Mouse (Mus musculus) MEL (cell line): ENCODE measurements around the gene Ecel1. TPM values are rescaled to one million over a fixed set of nuclear protein-coding genes. Genes with fewer than 3 reads are reported as not detected.

Experiments used
- DNase-seq: peaks from one replicate; pipeline ENCODE4 v3.0.0; 2011; ENCODE audit warnings: low read depth, low spot score
- H3K27ac ChIP-seq: 2 replicates; pipeline ENCODE4 v1.5.1; 2012; ENCODE audit warnings: low read depth, mild to moderate bottlenecking, control low read depth, low read length, moderate library complexity; ENCODE audit not compliant: control insufficient read depth
- H3K27me3 ChIP-seq, 2 experiments: fragments of 150-350 bp in 1 of 2; sonication (generic) in 1 of 2; 2 replicates each; pipeline ENCODE4 v1.6.1; 2012; ENCODE audit warnings: low read length in 2 of 2, mild to moderate bottlenecking in 2 of 2, improper control_type of control experiment in 1 of 2, moderate library complexity in 1 of 2; ENCODE audit not compliant: insufficient read depth in 2 of 2, control insufficient read depth in 1 of 2
- H3K36me3 ChIP-seq, 2 experiments: 2 replicates each; pipeline ENCODE4 v1.6.1; 2012 to 2014; ENCODE audit warnings: low read length in 2 of 2, improper control_type of control experiment in 1 of 2, inconsistent platforms in 1 of 2, mild to moderate bottlenecking in 1 of 2; ENCODE audit not compliant: insufficient read depth in 2 of 2, control insufficient read depth in 1 of 2
- H3K4me1 ChIP-seq, 2 experiments: fragments of 150-350 bp in 1 of 2; sonication (generic) in 1 of 2; 2 replicates each; pipeline ENCODE4 v1.6.1; 2012; ENCODE audit warnings: low read length in 2 of 2, improper control_type of control experiment in 1 of 2, mild to moderate bottlenecking in 1 of 2; ENCODE audit not compliant: insufficient read depth in 2 of 2, control insufficient read depth in 1 of 2
- H3K4me3 ChIP-seq, 2 experiments: fragments of 150-350 bp in 1 of 2; sonication (generic) in 1 of 2; 2 replicates each; pipeline ENCODE4 v1.5.1; 2012; ENCODE audit warnings: low read depth in 2 of 2, low read length in 2 of 2, mild to moderate bottlenecking in 2 of 2, moderate library complexity in 2 of 2, control low read depth in 1 of 2, improper control_type of control experiment in 1 of 2; ENCODE audit not compliant: control insufficient read depth in 1 of 2, insufficient read depth in 1 of 2
- H3K79me2 ChIP-seq: 2 replicates; pipeline ENCODE4 v1.6.1; 2012; ENCODE audit warnings: mild to moderate bottlenecking, low read length, moderate library complexity; ENCODE audit not compliant: control insufficient read depth, poor library complexity, insufficient read depth
- H3K9ac ChIP-seq: 2 replicates; pipeline ENCODE4 v1.6.1; 2012; ENCODE audit warnings: low read depth, mild to moderate bottlenecking, control low read depth, low read length, moderate library complexity; ENCODE audit not compliant: control insufficient read depth, poor library complexity, severe bottlenecking
- H3K9me3 ChIP-seq: fragments of 150-350 bp; sonication (generic); replicated peaks from 2 replicates; pipeline ENCODE4 v1.6.1; 2012; ENCODE audit warnings: mild to moderate bottlenecking, low read length, improper control_type of control experiment, moderate library complexity; ENCODE audit not compliant: insufficient read depth
- BHLHE40 ChIP-seq: IDR thresholded peaks from 2 replicates; pipeline ENCODE4 v1.6.1; 2012; ENCODE audit warnings: low read depth, mild to moderate bottlenecking, inconsistent platforms, low read length, improper control_type of control experiment, borderline replicate concordance
- CHD1 ChIP-seq: IDR thresholded peaks from 2 replicates; pipeline ENCODE4 v1.6.1; 2012; ENCODE audit warnings: low read depth, mild to moderate bottlenecking, inconsistent platforms, low read length, improper control_type of control experiment
- CHD2 ChIP-seq: IDR thresholded peaks from 2 replicates; pipeline ENCODE4 v1.6.1; 2011; ENCODE audit warnings: low read length, improper control_type of control experiment
- CTCF ChIP-seq, 3 experiments: IDR thresholded peaks in 2 of 3; conservative IDR thresholded peaks in 1 of 3; 2 replicates each; pipeline ENCODE4 v1.5.1; 2011 to 2012; ENCODE audit warnings: low read length in 3 of 3, low read depth in 2 of 3, mild to moderate bottlenecking in 2 of 3, improper control_type of control experiment in 1 of 3, inconsistent platforms in 1 of 3, mixed read lengths in 1 of 3, moderate library complexity in 1 of 3; ENCODE audit not compliant: control insufficient read depth in 1 of 3, insufficient read depth in 1 of 3, poor library complexity in 1 of 3, severe bottlenecking in 1 of 3
- E2F4 ChIP-seq: IDR thresholded peaks from 2 replicates; pipeline ENCODE4 v1.6.1; 2011; ENCODE audit warnings: low read depth, low read length, improper control_type of control experiment, borderline replicate concordance
- ELF1 ChIP-seq: IDR thresholded peaks from 2 replicates; pipeline ENCODE4 v1.6.1; 2014; ENCODE audit warnings: low read depth, mild to moderate bottlenecking, inconsistent platforms, low read length, improper control_type of control experiment, moderate library complexity
- EP300 ChIP-seq, 2 experiments: IDR thresholded peaks; 2 replicates each; pipeline ENCODE4 v1.6.1; 2011; ENCODE audit warnings: improper control_type of control experiment in 2 of 2, low read length in 2 of 2, low read depth in 1 of 2, mild to moderate bottlenecking in 1 of 2
- ETS1 ChIP-seq: IDR thresholded peaks from 2 replicates; pipeline ENCODE4 v1.6.1; 2012; ENCODE audit warnings: low read depth, mild to moderate bottlenecking, inconsistent platforms, low read length, improper control_type of control experiment, moderate library complexity
- GATA1 ChIP-seq: IDR thresholded peaks from 2 replicates; pipeline ENCODE4 v1.6.1; 2011; ENCODE audit warnings: low read depth, low read length, improper control_type of control experiment
- KAT2A ChIP-seq: conservative IDR thresholded peaks from 2 replicates; pipeline ENCODE4 v1.6.1; 2012; ENCODE audit warnings: low read depth, low read length, improper control_type of control experiment, inconsistent platforms
- MAFK ChIP-seq: IDR thresholded peaks from 2 replicates; pipeline ENCODE4 v1.6.1; 2011; ENCODE audit warnings: low read depth, mild to moderate bottlenecking, low read length, improper control_type of control experiment, borderline replicate concordance
- MAX ChIP-seq: IDR thresholded peaks from 2 replicates; pipeline ENCODE4 v1.6.1; 2011; ENCODE audit warnings: low read length, improper control_type of control experiment
- MAZ ChIP-seq: IDR thresholded peaks from 2 replicates; pipeline ENCODE4 v1.6.1; 2012; ENCODE audit warnings: low read depth, mild to moderate bottlenecking, inconsistent platforms, low read length, improper control_type of control experiment
- MXI1 ChIP-seq: IDR thresholded peaks from 2 replicates; pipeline ENCODE4 v1.6.1; 2011; ENCODE audit warnings: mild to moderate bottlenecking, low read depth, low read length, improper control_type of control experiment
- NELFE ChIP-seq: IDR thresholded peaks from 2 replicates; pipeline ENCODE4 v1.6.1; 2011; ENCODE audit warnings: low read depth, low read length, improper control_type of control experiment
- NRF1 ChIP-seq: IDR thresholded peaks from 2 replicates; pipeline ENCODE4 v1.6.1; 2014; ENCODE audit warnings: low read depth, mild to moderate bottlenecking, inconsistent platforms, low read length, improper control_type of control experiment, moderate library complexity; ENCODE audit not compliant: poor library complexity, insufficient read depth, severe bottlenecking
- POLR2AphosphoS2 ChIP-seq: IDR thresholded peaks from 2 replicates; pipeline ENCODE4 v1.6.1; 2011; ENCODE audit warnings: low read length, improper control_type of control experiment
- POLR2AphosphoS5 ChIP-seq: IDR thresholded peaks from 2 replicates; pipeline ENCODE4 v1.6.1; 2012; ENCODE audit warnings: low read depth, borderline replicate concordance, mild to moderate bottlenecking, inconsistent platforms, low read length, moderate library complexity, mixed read lengths
- RAD21 ChIP-seq: IDR thresholded peaks from 2 replicates; pipeline ENCODE4 v1.6.1; 2011; ENCODE audit warnings: mild to moderate bottlenecking, low read depth, low read length, improper control_type of control experiment
- RCOR1 ChIP-seq: IDR thresholded peaks from 2 replicates; pipeline ENCODE4 v1.6.1; 2012; ENCODE audit warnings: low read depth, mild to moderate bottlenecking, inconsistent platforms, low read length, improper control_type of control experiment
- SMC3 ChIP-seq: IDR thresholded peaks from 2 replicates; pipeline ENCODE4 v1.6.1; 2011; ENCODE audit warnings: low read depth, low read length, improper control_type of control experiment
- TCF12 ChIP-seq: IDR thresholded peaks from 2 replicates; pipeline ENCODE4 v1.6.1; 2014; ENCODE audit warnings: low read depth, mild to moderate bottlenecking, inconsistent platforms, low read length, improper control_type of control experiment, moderate library complexity
- UBTF ChIP-seq: IDR thresholded peaks from 2 replicates; pipeline ENCODE4 v1.6.1; 2012; ENCODE audit warnings: low read depth, mild to moderate bottlenecking, inconsistent platforms, low read length, improper control_type of control experiment, moderate library complexity, borderline replicate concordance; ENCODE audit not compliant: insufficient read depth
- USF2 ChIP-seq, 2 experiments: IDR thresholded peaks; 2 replicates each; pipeline ENCODE4 v1.6.1; 2011 to 2012; ENCODE audit warnings: improper control_type of control experiment in 2 of 2, low read length in 2 of 2, borderline replicate concordance in 1 of 2, inconsistent platforms in 1 of 2, low read depth in 1 of 2, mild to moderate bottlenecking in 1 of 2; ENCODE audit not compliant: insufficient read depth in 1 of 2
- ZC3H11A ChIP-seq: IDR thresholded peaks from 2 replicates; pipeline ENCODE4 v1.6.1; 2012; ENCODE audit warnings: low read depth, mild to moderate bottlenecking, inconsistent platforms, low read length, improper control_type of control experiment
- ZMIZ1 ChIP-seq: IDR thresholded peaks from 2 replicates; pipeline ENCODE4 v1.6.1; 2012; ENCODE audit warnings: low read depth, mild to moderate bottlenecking, inconsistent platforms, low read length, improper control_type of control experiment, moderate library complexity
- polyA plus RNA-seq, 2 experiments: library from polyadenylated mRNA; stranded (reverse) in 1 of 2; unstranded in 1 of 2; fragments of >175 nt in 1 of 2; fragments of >200 nt in 1 of 2; gene quantifications; 2 replicates each; pipeline versions ENCODE4 v1.2.1 to v1.2.4; 2012; ENCODE audit warnings: low replicate concordance in 2 of 2, low read depth in 1 of 2; ENCODE audit not compliant: insufficient read length in 2 of 2, insufficient read depth in 1 of 2, missing spikeins in 1 of 2
- total RNA-seq: library from RNA; depleted of rRNA; stranded (reverse); fragments of 300-350 nt; gene quantifications from 2 replicates; pipeline ENCODE4 v1.2.3, GENCODE M21; 2012

The Ecel1 gene
- total and polyA plus RNA-seq, 3 experiments = 0.73 to 4.8 TPM; not detected in 1

- no peaks in the 10 kb centered on the region for H3K9me3 ChIP-seq
- peaks cover 0 to 3% of the 10 kb centered on the region in 2 experiments; a peak in 3 of 4 replicates for H3K27me3 ChIP-seq
- no peaks in the 10 kb centered on the region for H3K4me1 ChIP-seq
- H3K4me3 ChIP-seq = no peak overlapping the region
- no peaks in the 10 kb centered on the region for H3K36me3 ChIP-seq
- DNase-seq = no peak
- TF ChIP-seq ZMIZ1 = no peak
- no peak for TF ChIP-seq NELFE
- TF ChIP-seq POLR2AphosphoS2 = no peak
- no peak for TF ChIP-seq ELF1
- TF ChIP-seq USF2 (IDR thresholded peaks at IDR 0.05; ENCODE audit: borderline replicate concordance in 1 of 2, insufficient read depth in 1 of 2, low read depth in 1 of 2, low read length in 2 of 2) = no peak
- TF ChIP-seq RAD21 = no peak
- TF ChIP-seq NRF1 = no peak
- TF ChIP-seq EP300 (IDR thresholded peaks at IDR 0.05; ENCODE audit: low read depth in 1 of 2, low read length in 2 of 2) = no peak
- TF ChIP-seq RCOR1 = no peak
- no peak for TF ChIP-seq POLR2AphosphoS5
- no peak for TF ChIP-seq E2F4
- TF ChIP-seq MXI1 = no peak
- no peak for TF ChIP-seq TCF12
- no peak for TF ChIP-seq CHD2
- no peak for TF ChIP-seq ETS1
- no peak for TF ChIP-seq KAT2A
- TF ChIP-seq CHD1 = no peak
- TF ChIP-seq, all 39 proteins: peak for 0
- H3K27ac ChIP-seq = no peak overlapping the region
- H3K79me2 ChIP-seq = no peaks in the 10 kb centered on the region
- no peak overlapping the region for H3K9ac ChIP-seq
Measured at GRCm38 (mm10) chr1:87203779-87204178, 47.5 kb upstream of the Ecel1 start.

- Histone ChIP-seq H3K4me3 (no peak overlapping the region), H3K79me2 (no peaks in the 10 kb centered on the region), H3K4me1 (no peaks in the 10 kb centered on the region), H3K27ac (no peak overlapping the region), H3K27me3 (peaks cover 0 to 11% of the 10 kb centered on the region in 2 experiments), H3K36me3 (no peaks in the 10 kb centered on the region), H3K9me3 (no peaks in the 10 kb centered on the region), H3K9ac (no peak overlapping the region)
- no peak for DNase-seq
- TF ChIP-seq SMC3 (no peak), RCOR1 (no peak), MAZ (no peak), CTCF (IDR thresholded peaks at IDR 0.05 in 2 of 3, conservative IDR thresholded peaks at IDR 0.05 in 1 of 3; ENCODE audit: control insufficient read depth in 1 of 3, insufficient read depth in 1 of 3, low read depth in 2 of 3, low read length in 3 of 3, poor library complexity in 1 of 3, severe bottlenecking in 1 of 3) (no peak), MAX (no peak), MAFK (no peak), BHLHE40 (no peak), POLR2AphosphoS5 (no peak), RAD21 (no peak), UBTF (no peak), GATA1 (no peak), TCF12 (no peak), ZC3H11A (no peak)
Measured at GRCm38 (mm10) chr1:87201848-87202247, 45.5 kb upstream of the Ecel1 start.
